Mouse (Mus musculus) T-helper 1 cell (primary cell): ENCODE data around the gene Rspo4.

Experiments used
- in situ Hi-C: fragments of 300-600 bp; cut with MboI, MseI; formaldehyde crosslinking; loops from one replicate; pipeline ENCODE4 v1.15.1; 2025; ENCODE audit warnings: high pct_unique_total_duplicates

Gene Rspo4

GRCm38 (mm10) chr2:151842648-151843226 is at the start of gene Rspo4:
Gene Rspo4 (plus strand): TSS chr2:151842927.
- in situ Hi-C loops: no loop called here

GRCm38 (mm10) chr2:151815586-151815985 is 27.1 kb upstream of the Rspo4 start:
- in situ Hi-C loops: no loop called here

- in situ Hi-C loops: no loop called here
Measured at GRCm38 (mm10) chr2:151862257-151862810, 19.6 kb downstream of the Rspo4 start.

GRCm38 (mm10) chr2:151864941-151865340 is 22.2 kb downstream of the Rspo4 start:
- in situ Hi-C loops: no loop called here

- in situ Hi-C loops: no loop called here
Measured at GRCm38 (mm10) chr2:151866487-151866886, 23.8 kb downstream of the Rspo4 start.

- in situ Hi-C loops: no loop called here
Measured at GRCm38 (mm10) chr2:151868196-151868595, 25.5 kb downstream of the Rspo4 start.

- in situ Hi-C loops: no loop called here
Measured at GRCm38 (mm10) chr2:151874551-151874950, 31.8 kb downstream of the Rspo4 start.

- in situ Hi-C loops: no loop called here
Measured at GRCm38 (mm10) chr2:151876012-151876485, 33.3 kb downstream of the Rspo4 start.

- in situ Hi-C loops: no loop called here
Measured at GRCm38 (mm10) chr2:151878645-151879044, 35.9 kb downstream of the Rspo4 start.

- in situ Hi-C loops: no loop called here
Measured at GRCm38 (mm10) chr2:151879760-151880159, 37.0 kb downstream of the Rspo4 start.

- in situ Hi-C loops: no loop called here
Measured at GRCm38 (mm10) chr2:151891031-151891430, 48.3 kb downstream of the Rspo4 start.

GRCm38 (mm10) chr2:151893122-151893774 is 50.5 kb downstream of the Rspo4 start:
- in situ Hi-C loops: no loop called here

GRCm38 (mm10) chr2:151894209-151894980 is 51.7 kb downstream of the Rspo4 start:
- in situ Hi-C loops: no loop called here

- in situ Hi-C loops: no loop called here
Measured at GRCm38 (mm10) chr2:151895911-151896310, 53.2 kb downstream of the Rspo4 start.

- in situ Hi-C loops: no loop called here
Measured at GRCm38 (mm10) chr2:151898106-151898505, 55.4 kb downstream of the Rspo4 start.

- in situ Hi-C loops: no loop called here
Measured at GRCm38 (mm10) chr2:151900845-151901244, 58.1 kb downstream of the Rspo4 start.

- in situ Hi-C loops: no loop called here
Measured at GRCm38 (mm10) chr2:151903267-151903666, 60.5 kb downstream of the Rspo4 start.

- in situ Hi-C loops: no loop called here
Measured at GRCm38 (mm10) chr2:151903933-151904332, 61.2 kb downstream of the Rspo4 start.

- in situ Hi-C loops: no loop called here
Measured at GRCm38 (mm10) chr2:151904636-151905035, 61.9 kb downstream of the Rspo4 start.

- in situ Hi-C loops: no loop called here
Measured at GRCm38 (mm10) chr2:151907020-151907419, 64.3 kb downstream of the Rspo4 start.

GRCm38 (mm10) chr2:151909386-151909785 is 66.7 kb downstream of the Rspo4 start:
- in situ Hi-C loops: no loop called here

GRCm38 (mm10) chr2:151910498-151910897 is 67.8 kb downstream of the Rspo4 start:
- in situ Hi-C loops: no loop called here
